Mouse (Mus musculus) lung, postnatal 0 days (tissue): ENCODE measurements around the gene Dlg4. TPM values are rescaled to one million over a fixed set of nuclear protein-coding genes. Genes with fewer than 3 reads are reported as not detected.
A peak's percentile ranks its signal among the peaks of the same experiment; 100 is the strongest.

Experiments used
- ATAC-seq: fragments of 200-750 bp; cut with Nextera tagmentation; 2 replicates; pipeline ENCODE4 v1.8.0; 2017; ENCODE audit warnings: moderate library complexity
- DNase-seq: peaks from one replicate; pipeline ENCODE4 v3.0.0-alpha.2; 2016; ENCODE audit warnings: low spot score
- H3K27ac ChIP-seq: fragments of 300-500 bp; sonication (generic); 2 replicates; pipeline ENCODE4 v1.5.1; 2014; ENCODE audit warnings: antibody characterized with exemption, mild to moderate bottlenecking, low read length, mixed read lengths
- H3K27me3 ChIP-seq: fragments of 300-500 bp; sonication (generic); replicated peaks from 2 replicates; pipeline ENCODE4 v1.6.1; 2014; ENCODE audit warnings: low read length, mixed read lengths; ENCODE audit not compliant: insufficient read depth
- H3K36me3 ChIP-seq: fragments of 300-500 bp; sonication (generic); 2 replicates; pipeline ENCODE4 v1.6.1; 2014; ENCODE audit warnings: low read length, mixed read lengths; ENCODE audit not compliant: insufficient read depth
- H3K4me1 ChIP-seq: fragments of 300-500 bp; sonication (generic); 2 replicates; pipeline ENCODE4 v1.6.1; 2014; ENCODE audit warnings: antibody characterized with exemption, low read depth, low read length, mixed read lengths; ENCODE audit not compliant: insufficient read depth
- H3K4me2 ChIP-seq: fragments of 300-500 bp; sonication (generic); replicated peaks from 2 replicates; pipeline ENCODE4 v1.6.1; 2014; ENCODE audit warnings: low read depth, mild to moderate bottlenecking, low read length, moderate library complexity, mixed read lengths
- H3K4me3 ChIP-seq: fragments of 300-500 bp; sonication (generic); 2 replicates; pipeline ENCODE4 v1.5.1; 2014; ENCODE audit warnings: low read depth, low read length
- H3K9ac ChIP-seq: fragments of 300-500 bp; sonication (generic); replicated peaks from 2 replicates; pipeline ENCODE4 v1.6.1; 2014; ENCODE audit warnings: low read depth, mild to moderate bottlenecking
- H3K9me3 ChIP-seq: fragments of 300-500 bp; sonication (generic); 2 replicates; pipeline ENCODE4 v1.6.1; 2016; ENCODE audit warnings: low read length, mixed read lengths
- CTCF ChIP-seq: IDR thresholded peaks from 2 replicates; pipeline ENCODE4 v1.5.1; 2016; ENCODE audit warnings: antibody characterized with exemption, mild to moderate bottlenecking
- EP300 ChIP-seq: IDR thresholded peaks from 2 replicates; pipeline ENCODE4 v1.6.1; 2016; ENCODE audit warnings: antibody characterized with exemption, mild to moderate bottlenecking, control low read depth
- WGBS: fragments of 180-500 bp; shearing (Covaris S2); extraction: QIAGEN DNeasy Blood & Tissue Kit; methylation state at CpG from one replicate; pipeline ENCODE4 v1.1.7; 2014; 5-methylcytosine and 5-hydroxymethylcytosine counted together
- polyA plus RNA-seq: library from polyadenylated mRNA; unstranded; fragments of >200 nt; fragmentation: Nextera tagmentation; extraction: Ambion mirVana; gene quantifications from 2 replicates; pipeline ENCODE4 v1.2.1, GENCODE M21; 2015

Gene Dlg4
- polyA plus RNA-seq, 1 experiment from 2014 or later = 2.0 TPM

GRCm38 (mm10) chr11:70028401-70029129, 11.8 kb downstream of the Dlg4 start:
- H3K9ac ChIP-seq = no peak overlapping the region; the same call in 1 of the 2 replicates
- ATAC-seq = peak; percentile 28
- no peaks in the 10 kb centered on the region; the same call in 1 of the 2 replicates for H3K36me3 ChIP-seq
- DNase-seq = peak; percentile 55
- peak overlapping the region; percentile 25 for H3K4me2 ChIP-seq
- TF ChIP-seq CTCF (no peak), EP300 (no peak)
- no peaks in the 10 kb centered on the region for H3K9me3 ChIP-seq
- H3K27ac ChIP-seq = no peak overlapping the region
- WGBS = 23% methylated on average over 12 of the region's 12 CpGs
- no peaks in the 10 kb centered on the region for H3K27me3 ChIP-seq
- H3K4me1 ChIP-seq = peaks cover 7% of the 10 kb centered on the region; the same call in 1 of the 2 replicates
- no peak overlapping the region for H3K4me3 ChIP-seq

- 3% methylated on average over 20 of the region's 20 CpGs for WGBS
- Histone ChIP-seq H3K27ac (no peak overlapping the region), H3K27me3 (no peaks in the 10 kb centered on the region), H3K4me3 (no peak overlapping the region), H3K4me2 (peak overlapping the region; percentile 25), H3K4me1 (peaks cover 7% of the 10 kb centered on the region; the same call in 1 of the 2 replicates), H3K9me3 (no peaks in the 10 kb centered on the region), H3K36me3 (no peaks in the 10 kb centered on the region; the same call in 1 of the 2 replicates), H3K9ac (no peak overlapping the region; the same call in 1 of the 2 replicates)
- ATAC-seq (peak; percentile 78), DNase-seq (peak; percentile 81)
- no peak for TF ChIP-seq CTCF
- TF ChIP-seq EP300 = no peak
Observed at GRCm38 (mm10) chr11:70029130-70029801, 12.5 kb downstream of the Dlg4 start.

- TF ChIP-seq CTCF = no peak
- no peak for TF ChIP-seq EP300
- ATAC-seq (no peak), DNase-seq (no peak)
- Histone ChIP-seq H3K4me2 (no peak overlapping the region), H3K36me3 (no peaks in the 10 kb centered on the region; the same call in 1 of the 2 replicates), H3K4me3 (no peak overlapping the region), H3K9me3 (no peaks in the 10 kb centered on the region), H3K27me3 (no peaks in the 10 kb centered on the region), H3K9ac (no peak overlapping the region), H3K27ac (no peak overlapping the region), H3K4me1 (peaks cover 7% of the 10 kb centered on the region; the same call in 1 of the 2 replicates)
- WGBS = 40% methylated on average over 11 of the region's 11 CpGs
Observed at GRCm38 (mm10) chr11:70029829-70030550, 13.2 kb downstream of the Dlg4 start.

DNA sequence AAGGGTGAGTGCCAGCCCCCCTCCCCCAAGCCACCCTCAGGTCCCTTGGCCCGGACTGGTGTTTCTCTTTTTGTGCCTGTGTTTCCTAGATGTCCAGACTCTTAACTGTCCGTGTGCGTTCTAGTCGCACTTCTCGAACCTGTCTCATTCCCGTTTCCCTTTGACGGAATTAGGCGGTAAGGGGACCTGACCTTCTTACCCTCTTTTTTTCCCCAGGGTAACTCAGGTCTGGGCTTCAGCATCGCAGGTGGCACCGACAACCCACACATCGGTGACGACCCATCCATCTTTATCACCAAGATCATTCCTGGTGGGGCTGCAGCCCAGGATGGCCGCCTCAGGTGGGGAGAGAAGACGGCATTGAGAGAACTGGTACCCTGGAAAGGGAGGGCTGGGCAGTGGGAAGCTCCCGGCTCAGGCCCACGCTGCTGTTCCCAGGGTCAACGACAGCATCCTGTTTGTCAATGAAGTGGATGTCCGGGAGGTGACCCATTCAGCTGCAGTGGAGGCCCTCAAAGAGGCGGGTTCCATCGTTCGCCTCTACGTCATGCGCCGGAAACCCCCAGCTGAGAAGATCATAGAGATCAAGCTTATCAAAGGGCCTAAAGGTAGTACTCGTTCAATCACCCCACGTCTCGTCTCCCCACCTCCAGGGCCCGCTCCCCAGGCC, 14.0 kb downstream of the Dlg4 start:
- Histone ChIP-seq H3K27me3 (no peaks in the 10 kb centered on the region), H3K4me2 (no peak overlapping the region), H3K4me1 (peaks cover 7% of the 10 kb centered on the region; the same call in 1 of the 2 replicates), H3K9ac (no peak overlapping the region), H3K27ac (no peak overlapping the region), H3K9me3 (no peaks in the 10 kb centered on the region), H3K4me3 (no peak overlapping the region), H3K36me3 (no peaks in the 10 kb centered on the region; the same call in 1 of the 2 replicates)
- ATAC-seq = no peak
- WGBS = 93% methylated on average over 28 of the region's 28 CpGs
- no peak for DNase-seq
- TF ChIP-seq CTCF = no peak
- no peak for TF ChIP-seq EP300

DNA sequence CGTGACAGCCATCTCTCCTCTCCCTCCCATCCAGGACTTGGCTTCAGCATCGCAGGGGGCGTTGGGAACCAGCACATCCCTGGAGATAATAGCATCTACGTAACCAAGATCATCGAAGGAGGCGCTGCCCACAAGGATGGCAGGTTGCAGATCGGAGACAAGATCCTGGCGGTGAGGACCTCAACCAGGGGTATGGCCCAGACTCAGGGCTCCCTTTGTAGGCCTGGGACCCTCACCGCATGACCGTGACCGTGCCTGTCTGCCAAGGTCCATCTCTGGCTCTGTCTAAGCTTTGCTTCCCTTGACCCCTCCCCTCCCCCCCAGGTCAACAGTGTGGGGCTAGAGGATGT, 14.6 kb downstream of the Dlg4 start:
- no peak overlapping the region for H3K9ac ChIP-seq
- peaks cover 7% of the 10 kb centered on the region; the same call in 1 of the 2 replicates for H3K4me1 ChIP-seq
- H3K36me3 ChIP-seq = no peaks in the 10 kb centered on the region; the same call in 1 of the 2 replicates
- WGBS = 97% methylated on average over 11 of the region's 11 CpGs
- no peaks in the 10 kb centered on the region for H3K27me3 ChIP-seq
- no peaks in the 10 kb centered on the region for H3K9me3 ChIP-seq
- H3K4me2 ChIP-seq = no peak overlapping the region
- H3K4me3 ChIP-seq = no peak overlapping the region
- ATAC-seq (no peak), DNase-seq (no peak)
- TF ChIP-seq CTCF = no peak
- TF ChIP-seq EP300 = no peak
- no peak overlapping the region for H3K27ac ChIP-seq
